Mouse (Mus musculus) lung, embryonic 14.5 days (tissue): ENCODE data around the gene Vmn2r105. TPM values are rescaled to one million over a fixed set of nuclear protein-coding genes. Genes with fewer than 3 reads are reported as not detected.

Experiments
- ATAC-seq: fragments of 200-750 bp; cut with Nextera tagmentation; 2 replicates; pipeline ENCODE4 v1.8.0; 2017; ENCODE audit warnings: mild to moderate bottlenecking, moderate TSS enrichment, moderate library complexity; ENCODE audit not compliant: insufficient read depth
- DNase-seq: peaks from one replicate; pipeline ENCODE4 v3.0.0-alpha.2; 2015
- H3K27ac ChIP-seq: fragments of 300-500 bp; sonication (generic); 2 replicates; pipeline ENCODE4 v1.5.1; 2014; ENCODE audit warnings: low read depth, mild to moderate bottlenecking, moderate library complexity
- H3K27me3 ChIP-seq: fragments of 300-500 bp; sonication (generic); 2 replicates; pipeline ENCODE4 v1.6.1; 2014; ENCODE audit warnings: low read length, control low read depth; ENCODE audit not compliant: insufficient read depth
- H3K36me3 ChIP-seq: fragments of 300-500 bp; sonication (generic); 2 replicates; pipeline ENCODE4 v1.6.1; 2014; ENCODE audit warnings: control low read depth; ENCODE audit not compliant: insufficient read depth
- H3K4me1 ChIP-seq: fragments of 300-500 bp; sonication (generic); 2 replicates; pipeline ENCODE4 v1.6.1; 2014; ENCODE audit warnings: antibody characterized with exemption, control low read depth; ENCODE audit not compliant: insufficient read depth
- H3K4me2 ChIP-seq: fragments of 300-500 bp; sonication (generic); 2 replicates; pipeline ENCODE4 v1.6.1; 2014; ENCODE audit warnings: mild to moderate bottlenecking
- H3K4me3 ChIP-seq: fragments of 300-500 bp; sonication (generic); 2 replicates; pipeline ENCODE4 v1.5.1; 2014; ENCODE audit warnings: low read depth, low read length
- H3K9ac ChIP-seq: fragments of 300-500 bp; sonication (generic); 2 replicates; pipeline ENCODE4 v1.6.1; 2014
- H3K9me3 ChIP-seq: fragments of 300-500 bp; sonication (generic); 2 replicates; pipeline ENCODE4 v1.6.1; 2016; ENCODE audit warnings: low read depth, low read length, control low read depth
- CTCF ChIP-seq: IDR thresholded peaks from 2 replicates; pipeline ENCODE4 v1.5.1; 2016; ENCODE audit warnings: antibody characterized with exemption, low read depth
- WGBS: fragments of 180-500 bp; shearing (Covaris S2); extraction: QIAGEN DNeasy Blood & Tissue Kit; methylation state at CpG from one replicate; pipeline ENCODE4 v1.1.7; 2014; 5-methylcytosine and 5-hydroxymethylcytosine counted together
- polyA plus RNA-seq: library from polyadenylated mRNA; unstranded; fragments of >200 nt; fragmentation: Nextera tagmentation; extraction: Ambion mirVana; gene quantifications from 2 replicates; pipeline ENCODE4 v1.2.1, GENCODE M21; 2014

The Vmn2r105 gene
- not detected in 2 replicates for polyA plus RNA-seq

DNA sequence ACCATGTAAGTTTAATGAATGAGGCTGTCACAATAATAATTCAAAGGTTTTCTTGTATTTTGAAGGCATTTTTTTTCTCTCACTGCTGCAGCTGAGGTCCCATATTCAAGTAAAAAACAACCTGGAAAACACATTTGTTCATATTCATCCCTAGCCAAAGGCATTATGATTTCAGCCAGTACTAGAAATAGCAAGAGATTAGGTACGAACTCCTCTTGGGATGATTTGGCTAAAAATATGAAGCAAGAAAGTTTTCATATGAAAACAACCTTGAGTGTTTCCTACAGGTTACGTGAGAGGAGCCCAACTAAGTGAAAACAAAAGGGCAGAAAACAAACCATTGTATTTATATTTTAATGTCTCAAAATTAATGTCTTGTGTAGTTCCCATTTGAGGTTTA, at the start of gene Vmn2r105:
Gene Vmn2r105 (minus strand): TSS at position 101 of the 400 bp plus-strand sequence.
- Histone ChIP-seq H3K4me2 (no peak within 1 kb of the TSS), H3K27me3 (no peaks in the 10 kb centered on the region), H3K9ac (no peak within 1 kb of the TSS), H3K4me3 (no peak within 1 kb of the TSS), H3K27ac (no peak within 1 kb of the TSS), H3K36me3 (no peaks in the 10 kb centered on the region), H3K4me1 (no peaks in the 10 kb centered on the region), H3K9me3 (no peaks in the 10 kb centered on the region)
- ATAC-seq, result no peak
- no peak for TF ChIP-seq CTCF
- DNase-seq, result no peak
- 74% methylated on average over 2 of the region's 2 CpGs for WGBS

GRCm38 (mm10) chr17:20255522-20255921, 20.7 kb upstream of the Vmn2r105 start:
- 73% methylated on average over 4 of the region's 4 CpGs for WGBS
- TF ChIP-seq CTCF, result no peak
- H3K27ac ChIP-seq, result no peak overlapping the region

DNA sequence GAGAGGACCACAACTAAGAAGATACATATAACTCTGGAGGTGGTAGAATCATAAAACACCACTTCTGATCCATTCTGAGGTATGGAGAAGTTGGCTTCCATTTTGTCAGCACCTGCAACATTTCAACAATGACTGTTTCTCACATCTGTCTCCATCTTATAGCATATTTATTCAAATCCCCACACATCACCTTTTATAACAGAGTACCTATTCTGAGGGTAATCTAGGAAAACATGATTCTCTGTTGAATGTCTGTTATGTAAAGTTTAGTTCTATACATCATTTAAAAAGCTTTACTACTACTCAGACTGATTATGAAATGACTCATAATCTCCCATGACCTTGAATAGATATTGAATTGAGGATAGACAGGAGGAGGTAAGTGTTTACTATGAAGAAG, 51.9 kb downstream of the Vmn2r105 start, which contains the start of gene Fpr-rs6:
Gene Fpr-rs6 (minus strand): TSS at position 101 of the 400 bp plus-strand sequence.
- DNase-seq (no peak), ATAC-seq (no peak)
- Histone ChIP-seq H3K27me3 (no peaks in the 10 kb centered on the region), H3K36me3 (no peaks in the 10 kb centered on the region), H3K4me2 (no peak within 1 kb of the TSS), H3K9ac (no peak within 1 kb of the TSS), H3K4me3 (no peak within 1 kb of the TSS), H3K9me3 (0 out of 2 replicates have a peak, but pooled peaks cover 8% of the 10 kb centered on the region), H3K27ac (no peak within 1 kb of the TSS), H3K4me1 (no peaks in the 10 kb centered on the region)
- TF ChIP-seq CTCF, result no peak

More at GRCm38 (mm10) chr17:20255522-20255921, 20.7 kb upstream of the Vmn2r105 start:
- no peak overlapping the region for H3K4me3 ChIP-seq
- DNase-seq (no peak), ATAC-seq (no peak)
- no peaks in the 10 kb centered on the region for H3K27me3 ChIP-seq
- no peak overlapping the region for H3K4me2 ChIP-seq
- H3K9ac ChIP-seq, result no peak overlapping the region
- H3K9me3 ChIP-seq, result no peaks in the 10 kb centered on the region
- H3K36me3 ChIP-seq, result no peaks in the 10 kb centered on the region
- no peaks in the 10 kb centered on the region for H3K4me1 ChIP-seq

Other genes with a start within 250 kb of the Vmn2r105 start
- gene Vmn2r104, start 186.7 kb downstream of the Vmn2r105 start, polyA plus RNA-seq, result not detected in 2 replicates
- gene Fpr-rs7, start 120.8 kb downstream of the Vmn2r105 start, polyA plus RNA-seq, result not detected in 2 replicates
- not detected in 2 replicates for gene Fpr-rs6, start 52.0 kb downstream of the Vmn2r105 start, polyA plus RNA-seq
- not detected in 2 replicates for gene Vmn2r106, start 50.5 kb upstream of the Vmn2r105 start, polyA plus RNA-seq
- gene Vmn2r107, start 110.2 kb upstream of the Vmn2r105 start, polyA plus RNA-seq, result not detected in 2 replicates
- not detected in 2 replicates for gene Vmn1r224, start 179.1 kb upstream of the Vmn2r105 start, polyA plus RNA-seq
- not detected in 2 replicates for gene Vmn2r108, start 246.3 kb upstream of the Vmn2r105 start, polyA plus RNA-seq